Mouse (Mus musculus): ENCODE results near the gene Klf12. TPM values are rescaled to one million over a fixed set of nuclear protein-coding genes. Genes with fewer than 3 reads are reported as not detected.

Klf12 gene
- 10 to 100 TPM in 1 of 2 experiments, 1 to 10 TPM in 1; 9.6 to 10.2 TPM for total RNA-seq (2021)
- long read RNA-seq, experiment 1, partial matches to known transcripts, result 0 of 2 reads
- long read RNA-seq, experiment 1, other reads (novel, unspliced or antisense), result 2 of 2 reads
- long read RNA-seq, experiment 2, partial matches to known transcripts, result 0 of 1 reads
- long read RNA-seq, experiment 2, other reads (novel, unspliced or antisense), result 1 of 1 reads

DNA sequence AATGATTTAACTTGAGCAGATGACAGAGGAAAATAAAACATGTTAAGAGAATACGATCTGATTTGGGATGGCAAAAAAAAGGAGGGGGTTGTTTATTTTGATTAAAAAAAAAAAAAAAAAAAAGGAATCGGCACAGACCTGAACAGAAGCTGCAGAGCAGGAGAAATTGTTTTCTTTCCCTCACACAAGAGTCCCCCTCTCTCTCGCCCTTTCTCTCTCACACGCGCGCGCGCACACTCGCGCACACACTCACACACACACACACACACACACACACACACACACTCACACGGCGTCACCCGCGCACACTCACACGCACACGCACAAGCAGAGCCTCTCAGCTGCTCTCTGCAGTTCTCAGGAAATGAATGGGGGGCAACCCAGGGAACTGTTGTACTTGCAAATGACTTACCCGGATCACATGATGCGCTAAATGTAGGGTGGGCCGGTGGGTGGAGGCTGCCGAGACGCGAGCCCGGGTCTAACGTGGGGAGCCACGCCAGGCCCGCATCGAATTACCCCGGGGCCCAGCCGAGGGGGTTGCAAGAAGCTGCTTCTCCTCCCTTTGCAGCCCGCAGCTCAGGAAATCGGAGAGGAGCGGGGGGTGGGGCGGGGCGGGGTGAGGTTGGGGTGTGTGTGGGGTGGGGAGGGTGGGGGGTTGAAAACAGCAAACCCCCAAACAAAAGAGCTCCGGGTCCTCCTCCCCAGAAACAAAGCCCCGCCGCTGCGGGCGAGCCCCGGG lies at the start of gene Klf12:
Klf12 (minus strand) TSS at position 561 of the 742 bp plus-strand sequence.
- DNase-seq, result peak; percentile 89
- intact Hi-C loops (cut with DNase I; ENCODE audit: low total_unique reads), result no loop called here

DNA sequence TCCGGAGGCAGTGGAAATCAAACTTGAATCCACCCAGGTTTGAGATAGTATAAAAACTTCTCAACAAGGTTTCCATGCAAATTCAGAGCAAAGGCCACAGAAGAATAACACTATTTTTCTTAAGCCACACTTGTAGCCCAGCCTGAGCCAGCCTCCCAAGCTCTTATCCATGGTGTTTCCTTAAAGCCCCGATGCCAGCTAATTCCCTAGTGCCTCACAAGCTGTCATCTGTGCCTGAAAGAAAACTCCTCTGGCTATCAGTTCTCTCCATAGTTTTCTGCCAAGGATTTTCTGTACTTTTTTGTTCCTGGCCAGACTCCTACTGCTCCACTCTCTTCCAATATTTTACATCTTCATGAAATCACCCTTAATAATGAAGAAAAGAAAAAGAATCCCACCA lies 48.9 kb upstream of the Klf12 start:
- intact Hi-C loops (cut with DNase I; ENCODE audit: low total_unique reads), result no loop called here
- peak; percentile 22 for DNase-seq

DNA sequence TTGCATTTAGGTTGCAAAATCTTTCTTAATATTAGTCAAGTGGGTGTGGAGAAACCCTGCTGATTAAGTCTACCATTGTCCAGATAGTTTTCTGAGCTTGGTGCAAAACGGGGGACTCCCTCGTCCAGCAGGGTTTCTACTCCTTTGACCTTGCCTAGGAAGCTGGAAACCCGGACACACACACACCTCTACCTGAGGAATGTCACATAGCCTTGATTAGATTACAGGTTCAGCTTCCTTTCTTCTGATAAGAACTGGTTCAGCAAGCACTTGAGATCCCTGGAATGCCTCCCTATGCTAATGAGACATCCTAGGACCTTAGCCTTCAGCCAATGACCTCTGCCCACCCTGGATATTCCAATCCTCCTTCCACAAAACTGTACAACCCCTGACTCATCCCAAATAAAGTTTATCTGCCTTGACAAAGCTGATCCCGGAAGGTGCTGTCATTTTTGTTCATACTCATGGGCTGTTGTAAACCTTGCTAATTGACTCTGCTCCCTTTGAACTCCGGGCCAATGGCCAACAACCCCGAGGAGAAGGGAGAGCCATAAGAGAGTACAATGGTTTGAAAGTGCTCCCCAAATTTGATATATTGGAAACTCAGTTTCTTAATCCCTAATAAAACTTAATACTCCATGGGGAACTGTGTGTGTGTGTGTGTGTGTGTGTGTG lies 44.3 kb upstream of the Klf12 start:
- no peak for DNase-seq
- intact Hi-C loops (cut with DNase I; ENCODE audit: low total_unique reads), result no loop called here

DNA sequence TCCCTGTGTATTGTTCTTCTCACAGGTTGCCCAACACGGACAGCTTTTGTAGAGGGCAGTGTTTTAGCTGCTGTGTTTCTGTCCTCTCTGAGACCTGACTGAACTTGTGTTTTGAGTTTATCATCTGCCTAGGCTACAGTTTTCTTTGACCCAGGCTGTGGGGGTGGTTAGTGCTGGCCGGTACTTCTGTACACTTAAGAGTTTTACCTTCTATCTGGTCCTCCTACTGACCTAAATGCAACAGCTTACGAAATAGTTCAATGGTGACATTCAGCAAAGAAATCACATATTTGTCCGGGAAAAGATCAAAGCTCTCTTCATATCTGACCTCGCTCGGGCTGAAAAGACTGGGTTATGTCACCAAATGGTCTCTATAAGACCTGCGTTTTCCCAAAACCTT lies 39.8 kb upstream of the Klf12 start:
- intact Hi-C loops (cut with DNase I; ENCODE audit: low total_unique reads), result no loop called here
- DNase-seq, result no peak

DNA sequence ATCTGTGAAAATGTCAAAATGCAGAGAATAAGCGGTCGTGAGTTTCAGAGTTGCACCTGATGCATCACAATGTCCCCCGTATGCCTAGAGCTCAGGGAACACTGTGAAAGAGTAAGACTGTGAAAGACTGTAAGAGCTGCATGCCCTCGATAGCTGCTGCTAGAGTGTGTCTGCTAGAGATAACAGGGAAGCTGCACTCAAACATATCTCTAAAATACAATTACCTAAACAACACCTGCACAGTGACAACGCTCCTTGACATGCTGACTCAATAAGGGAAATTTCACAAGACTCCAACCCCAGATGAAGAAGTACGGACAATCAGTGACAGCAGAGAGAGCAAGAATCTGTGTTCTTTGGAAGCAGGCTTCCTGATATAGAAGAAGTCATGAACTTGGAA lies 37.5 kb upstream of the Klf12 start:
- intact Hi-C loops (cut with DNase I; ENCODE audit: low total_unique reads), result no loop called here
- no peak for DNase-seq

DNA sequence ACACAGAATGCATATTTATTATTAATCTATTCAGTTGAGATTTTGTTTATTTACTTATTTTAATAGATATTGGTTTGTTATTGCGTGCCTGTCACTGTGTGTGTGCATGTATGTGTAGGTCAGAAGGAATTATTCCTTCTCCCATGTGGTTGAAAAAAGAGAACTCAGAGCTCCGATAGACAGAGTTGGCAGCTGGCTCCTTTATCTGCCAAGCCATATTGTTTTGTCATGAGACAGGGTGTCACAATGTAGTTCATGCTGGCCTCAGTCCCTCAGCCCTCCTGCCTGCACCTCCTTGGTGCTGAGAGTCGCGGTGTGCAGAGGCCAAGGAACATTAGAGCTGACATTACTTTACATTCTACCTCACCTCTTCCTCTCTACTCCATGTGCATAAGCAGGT lies 32.3 kb upstream of the Klf12 start:
- intact Hi-C loops (cut with DNase I; ENCODE audit: low total_unique reads), result no loop called here
- DNase-seq, result no peak

DNA sequence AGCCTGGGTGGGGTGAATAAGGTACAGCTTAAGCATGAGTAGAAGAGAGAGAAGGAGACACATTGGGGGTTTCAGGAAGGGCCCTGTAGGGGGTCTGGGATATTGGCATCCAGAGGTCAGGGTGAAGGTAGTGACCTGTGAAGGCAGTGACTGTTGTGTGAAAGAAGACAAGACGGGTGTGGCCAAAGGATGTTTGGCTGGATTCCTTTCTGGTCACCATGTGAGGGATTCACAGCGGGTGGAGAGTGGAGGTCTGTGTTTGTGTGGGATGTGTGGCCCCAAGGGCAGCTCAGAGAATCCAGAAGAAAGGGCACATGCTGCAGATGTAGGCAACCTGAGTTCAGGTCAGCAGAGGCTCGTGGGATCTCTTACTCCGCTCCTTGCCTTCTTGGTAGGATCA lies 29.6 kb upstream of the Klf12 start:
- no peak for DNase-seq
- intact Hi-C loops (cut with DNase I; ENCODE audit: low total_unique reads), result no loop called here

DNA sequence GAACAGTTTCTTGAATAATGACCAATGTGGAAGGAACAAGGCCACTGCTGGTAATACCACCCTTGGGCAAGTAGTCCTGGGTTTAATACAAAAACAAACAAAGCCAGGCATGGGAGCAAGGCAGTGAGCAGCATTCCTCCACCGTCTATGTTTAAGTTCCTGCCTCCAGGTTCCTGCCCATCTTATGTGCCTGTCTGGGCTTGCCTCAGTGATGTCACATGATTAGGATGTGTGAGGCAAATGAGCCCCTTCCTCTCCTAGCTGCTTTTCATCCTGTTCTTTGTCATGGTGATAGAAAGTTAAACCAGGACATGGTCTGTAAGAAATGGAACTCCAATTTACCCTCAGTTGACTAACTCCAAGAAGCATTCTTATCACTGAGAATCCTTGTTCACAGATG lies 16.4 kb upstream of the Klf12 start:
- no peak for DNase-seq
- intact Hi-C loops (cut with DNase I; ENCODE audit: low total_unique reads), result no loop called here

DNA sequence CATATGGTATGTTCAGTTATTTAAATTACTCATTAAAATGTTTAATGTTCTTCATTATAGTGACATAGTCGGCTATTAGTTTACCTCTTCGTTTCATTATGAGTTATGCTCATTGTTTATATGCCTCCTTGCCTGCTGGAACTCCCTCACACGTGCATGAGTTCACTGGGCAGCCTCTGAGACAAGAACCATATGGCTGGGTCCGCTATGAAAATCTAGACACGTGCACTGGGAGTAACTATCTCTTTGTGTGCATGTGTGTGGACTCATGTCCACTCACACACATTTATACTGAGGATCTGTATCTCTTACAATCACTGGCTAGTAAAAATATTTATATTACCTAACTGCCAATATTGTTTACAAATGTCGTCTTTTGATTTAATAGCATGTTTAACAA lies 14.4 kb upstream of the Klf12 start:
- DNase-seq, result no peak
- intact Hi-C loops (cut with DNase I; ENCODE audit: low total_unique reads), result no loop called here

DNA sequence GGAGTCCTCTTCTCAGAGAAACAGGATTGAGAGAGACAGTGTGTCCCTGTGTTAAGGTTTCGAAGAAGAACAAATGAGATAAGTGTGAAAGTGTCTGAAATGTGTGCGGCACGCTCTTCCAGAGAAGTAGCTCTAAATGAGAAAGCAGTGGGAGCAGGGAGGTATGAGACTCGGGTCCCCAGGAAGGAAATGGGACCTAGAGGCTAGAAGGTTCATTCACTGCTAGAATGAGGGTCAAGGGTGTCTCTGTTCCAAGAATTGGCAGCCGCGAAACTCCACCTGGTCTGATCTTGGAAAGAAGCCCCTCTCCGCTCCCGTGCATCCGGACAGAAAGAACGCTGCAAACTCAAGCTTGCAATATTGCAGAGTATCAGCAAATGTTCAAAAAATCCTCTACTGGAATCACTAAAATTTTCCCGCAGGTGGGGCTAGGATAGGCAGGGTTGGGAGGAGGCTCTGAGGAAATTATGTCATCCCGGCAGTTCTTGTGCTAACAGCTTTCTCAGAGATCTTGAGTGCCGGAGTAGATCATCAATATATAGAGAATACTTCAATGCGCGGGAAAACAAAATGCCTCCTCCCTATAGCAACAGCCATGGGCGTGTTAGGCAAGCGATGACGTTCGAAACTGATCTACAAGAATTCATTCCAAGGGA lies 2.2 kb upstream of the Klf12 start:
- DNase-seq, result no peak
- intact Hi-C loops (cut with DNase I; ENCODE audit: low total_unique reads), result no loop called here

DNA sequence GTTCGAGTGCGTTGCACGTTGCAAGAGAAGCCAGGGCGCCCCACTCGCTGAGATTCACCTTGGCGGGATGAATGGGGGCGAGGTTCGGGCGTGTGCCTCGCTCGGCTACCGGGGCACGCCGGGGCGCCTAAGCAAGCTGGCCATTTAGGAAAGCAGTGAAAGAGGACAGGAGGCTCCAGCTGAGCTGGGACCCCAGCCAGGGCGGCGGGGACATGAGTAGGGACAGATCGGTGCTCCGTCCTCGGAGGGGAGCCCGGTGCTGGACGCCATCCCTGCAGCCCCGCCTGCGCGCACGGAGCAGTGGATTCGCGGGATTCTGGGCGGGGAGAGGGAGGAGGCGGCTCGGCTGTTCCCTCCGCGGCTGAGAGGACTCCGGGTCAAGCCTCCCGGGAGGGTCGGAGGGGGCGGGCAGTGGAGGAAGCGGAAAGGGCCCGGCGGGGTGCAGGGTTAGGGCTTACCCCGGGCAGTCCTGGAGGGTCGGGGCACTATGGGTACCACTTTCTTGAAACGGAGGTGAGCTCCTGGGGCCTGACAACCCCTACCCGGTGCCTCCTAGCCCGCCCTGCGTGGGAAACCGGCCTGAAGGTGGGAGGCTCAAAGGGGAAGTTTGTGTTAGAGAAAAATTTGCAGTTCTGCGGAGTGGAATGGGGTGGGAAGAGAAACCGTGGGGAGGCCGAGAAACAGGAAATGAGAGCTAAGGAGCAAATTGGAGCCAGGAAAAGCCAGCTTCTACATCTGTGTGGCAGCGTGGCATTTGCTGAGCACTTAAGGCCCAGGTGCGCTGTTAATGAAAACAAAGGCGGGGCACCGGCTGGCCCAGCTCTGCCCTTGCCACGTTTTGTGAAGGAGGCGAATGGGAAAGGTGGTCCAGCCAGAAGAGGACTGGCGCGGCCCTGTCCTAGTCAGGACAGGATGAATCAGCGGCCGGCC lies 1.4 kb upstream of the Klf12 start:
- peak; percentile 87 for DNase-seq
- intact Hi-C loops (cut with DNase I; ENCODE audit: low total_unique reads), result no loop called here

DNA sequence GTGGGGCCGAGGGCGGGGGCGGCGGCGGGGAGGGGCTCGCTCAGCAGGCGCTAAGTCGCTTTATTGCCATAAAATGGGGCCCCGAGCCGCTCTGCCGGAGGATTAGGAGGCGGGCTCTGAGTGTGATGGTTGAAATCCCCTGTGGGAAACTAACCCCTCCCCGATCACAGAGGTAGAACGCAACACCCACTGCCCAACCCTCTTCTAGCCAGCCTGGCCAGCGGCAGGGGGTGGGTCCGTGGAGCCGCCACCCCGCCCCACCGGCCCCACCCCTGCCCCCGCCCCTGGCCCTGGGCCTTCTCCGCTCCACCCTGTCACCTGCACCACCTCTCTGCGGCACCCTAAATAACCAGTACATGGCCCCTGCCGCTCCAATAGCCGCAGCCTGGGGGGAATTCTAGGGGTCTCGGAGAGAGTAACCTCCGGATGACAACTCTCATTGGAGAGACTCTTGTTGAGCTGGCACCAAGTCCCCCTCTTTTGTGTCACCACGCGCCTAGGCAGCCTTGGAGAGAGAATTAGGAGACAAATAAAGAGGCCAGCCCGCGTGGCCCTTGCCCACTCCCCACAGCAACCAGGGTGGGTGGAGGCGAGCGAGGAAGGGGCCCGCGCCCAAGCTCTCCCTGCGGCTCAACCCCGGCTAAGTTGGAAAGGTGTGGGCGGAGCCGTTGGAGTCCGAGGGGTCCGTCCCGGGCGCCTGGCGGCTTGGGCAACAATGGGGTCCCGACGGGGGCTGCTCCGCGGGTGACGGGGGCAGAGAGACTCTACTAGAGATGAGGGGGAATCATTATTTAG lies 579 bp upstream of the Klf12 start:
- intact Hi-C loops (cut with DNase I; ENCODE audit: low total_unique reads), result no loop called here
- peak; percentile 69 for DNase-seq

DNA sequence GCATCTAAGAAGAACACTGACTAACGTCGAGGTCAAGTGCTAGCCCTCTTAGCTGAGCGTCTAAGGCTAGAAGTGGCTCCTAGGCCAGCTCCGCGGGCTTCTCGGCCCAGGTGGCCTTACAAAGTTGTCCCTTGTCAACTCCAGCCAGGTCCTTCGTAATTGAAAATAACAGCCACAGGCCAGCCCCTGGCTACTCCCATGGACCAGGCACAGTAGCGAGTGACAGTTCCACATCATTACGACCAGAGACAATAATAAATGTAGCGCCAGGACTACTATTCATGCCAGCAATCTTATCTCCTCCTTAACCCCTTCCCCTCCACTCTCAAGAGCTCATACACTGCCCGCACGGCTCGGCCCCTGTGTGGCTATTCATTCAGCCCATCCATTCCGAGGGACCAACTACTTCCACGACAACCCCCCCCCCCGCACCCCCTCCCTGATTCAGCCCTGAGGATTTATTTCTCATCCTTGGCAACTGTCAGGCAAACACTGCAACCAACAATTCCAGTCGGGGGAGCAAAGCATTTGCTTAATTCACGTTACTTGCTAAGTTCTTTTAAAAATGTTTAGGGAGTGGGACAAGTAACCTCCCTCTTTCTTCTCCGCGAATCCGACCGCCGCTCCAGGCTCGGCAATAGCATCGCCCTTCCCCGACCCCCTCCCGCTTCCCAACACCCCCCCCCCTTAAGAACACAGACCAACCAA lies 914 bp downstream of the Klf12 start:
- intact Hi-C loops (cut with DNase I; ENCODE audit: low total_unique reads), result no loop called here
- peak; percentile 38 for DNase-seq

DNA sequence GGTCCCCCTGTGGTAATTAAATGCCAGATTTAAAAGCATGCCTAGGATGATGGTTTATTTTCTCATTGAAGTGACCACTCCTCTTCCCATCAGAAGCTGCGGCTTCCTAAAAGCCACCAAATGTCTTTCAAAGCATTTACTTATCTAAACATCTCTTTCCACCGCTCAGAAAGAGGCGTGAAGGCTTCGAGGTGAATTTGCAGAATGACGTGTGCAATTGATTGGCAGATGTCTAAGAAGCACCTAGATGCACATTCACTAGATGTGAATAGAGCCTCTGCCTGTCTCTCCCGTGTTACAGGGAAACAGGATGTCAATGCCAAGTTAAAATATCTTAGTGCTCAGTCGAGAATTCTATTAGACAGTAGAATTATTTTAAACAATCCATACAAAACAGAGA lies 1.8 kb downstream of the Klf12 start:
- no peak for DNase-seq
- intact Hi-C loops (cut with DNase I; ENCODE audit: low total_unique reads), result no loop called here

DNA sequence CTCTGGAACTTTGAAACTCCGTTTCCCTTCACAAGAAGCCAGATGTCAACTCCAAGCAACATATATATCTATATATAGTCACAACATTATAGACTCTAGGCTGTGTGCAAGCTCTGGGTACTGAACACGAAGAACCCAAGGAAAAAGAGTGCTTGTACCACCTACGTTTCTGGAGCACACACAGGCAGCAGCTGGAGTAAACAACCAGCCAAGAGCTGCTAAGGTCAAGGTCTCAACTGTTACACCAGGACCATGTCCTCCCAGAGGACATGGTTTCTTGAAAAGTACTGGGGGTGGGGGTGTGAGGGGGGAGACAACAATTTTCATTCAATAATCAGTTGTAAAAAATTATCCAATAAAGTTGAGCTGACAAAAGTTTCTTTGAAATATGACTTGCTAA lies 2.7 kb downstream of the Klf12 start:
- no peak for DNase-seq
- intact Hi-C loops (cut with DNase I; ENCODE audit: low total_unique reads), result no loop called here

DNA sequence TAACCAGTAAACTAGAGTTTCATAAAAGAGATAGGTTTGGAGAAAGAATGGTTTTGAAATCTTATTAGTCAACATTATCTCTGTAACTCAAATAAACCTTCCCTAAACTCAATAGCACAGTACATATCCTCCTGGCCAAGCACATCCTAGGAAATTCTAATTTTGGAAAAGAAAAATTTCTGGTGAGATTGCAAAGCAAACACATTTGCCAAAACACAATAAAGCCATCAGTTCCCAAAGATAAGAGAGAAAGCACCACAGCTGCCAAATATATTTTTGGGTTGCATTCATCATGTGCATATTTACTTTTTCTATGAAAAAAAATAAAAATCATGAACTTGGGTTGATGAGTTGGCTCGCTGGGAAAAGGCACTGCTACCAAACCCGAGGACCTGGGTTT lies 10.3 kb downstream of the Klf12 start:
- intact Hi-C loops (cut with DNase I; ENCODE audit: low total_unique reads), result no loop called here

DNA sequence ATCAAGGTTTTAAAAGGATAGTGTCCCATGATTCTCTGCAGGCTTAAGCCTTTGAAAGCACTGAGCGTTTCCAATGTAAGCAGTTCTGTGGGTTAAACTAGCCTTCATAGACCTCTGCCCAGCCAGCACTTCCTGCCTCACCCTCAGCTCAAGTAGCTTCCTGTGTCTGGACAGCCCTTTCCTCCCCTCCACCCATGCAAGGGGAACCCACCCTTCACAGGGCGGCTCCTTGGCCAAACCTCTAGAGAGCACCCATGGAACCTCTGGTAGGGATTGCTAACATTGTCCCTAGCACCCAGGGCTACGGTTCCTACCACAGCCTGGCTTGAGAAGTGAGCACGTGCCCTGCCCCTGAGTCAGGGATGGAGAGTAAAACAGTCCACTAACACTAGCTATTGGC lies 23.9 kb downstream of the Klf12 start:
- intact Hi-C loops (cut with DNase I; ENCODE audit: low total_unique reads), result no loop called here

More for the DNA sequence above, 10.3 kb downstream of the Klf12 start:
- DNase-seq, result no peak

DNA sequence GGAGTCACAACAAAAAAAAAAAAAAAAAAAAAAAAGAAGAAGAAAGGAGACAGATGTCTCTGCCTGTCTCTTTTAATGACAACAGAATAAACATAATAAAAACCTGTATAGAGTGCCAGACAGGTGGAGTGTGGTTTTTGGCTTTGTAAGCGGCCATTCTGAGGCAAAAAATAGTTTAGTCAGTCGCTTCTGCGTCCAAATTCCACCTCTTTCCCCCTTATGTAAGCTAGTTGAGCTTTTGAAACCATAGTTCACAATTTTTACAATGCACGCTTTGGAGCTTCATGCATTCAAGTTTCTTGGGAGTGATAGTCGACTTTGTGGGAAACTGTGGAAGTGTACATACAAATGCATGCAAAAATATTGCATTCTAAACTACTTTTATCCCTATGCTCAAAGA lies 41.4 kb downstream of the Klf12 start:
- no peak for DNase-seq
- intact Hi-C loops (cut with DNase I; ENCODE audit: low total_unique reads), result no loop called here

More for the DNA sequence above, 23.9 kb downstream of the Klf12 start:
- DNase-seq, result no peak
